Mouse (Mus musculus) small intestine, adult 2 months (tissue): ENCODE results near the gene Ptprs.

Source experiments
- CTCF ChIP-seq: fragments of 200-500 bp; IDR thresholded peaks from 2 replicates; pipeline ENCODE4 v1.5.1; 2012; ENCODE audit warnings: low read depth, mild to moderate bottlenecking, control low read depth, inconsistent platforms, low read length, moderate library complexity, mixed read lengths; ENCODE audit not compliant: insufficient replicate concordance, insufficient read length; ENCODE audit errors: extremely low read depth
- POLR2A ChIP-seq: fragments of 200-500 bp; IDR thresholded peaks from 2 replicates; pipeline ENCODE4 v1.6.1; 2012; ENCODE audit warnings: low read depth, mild to moderate bottlenecking, control low read depth, inconsistent platforms, low read length, moderate library complexity

DNA sequence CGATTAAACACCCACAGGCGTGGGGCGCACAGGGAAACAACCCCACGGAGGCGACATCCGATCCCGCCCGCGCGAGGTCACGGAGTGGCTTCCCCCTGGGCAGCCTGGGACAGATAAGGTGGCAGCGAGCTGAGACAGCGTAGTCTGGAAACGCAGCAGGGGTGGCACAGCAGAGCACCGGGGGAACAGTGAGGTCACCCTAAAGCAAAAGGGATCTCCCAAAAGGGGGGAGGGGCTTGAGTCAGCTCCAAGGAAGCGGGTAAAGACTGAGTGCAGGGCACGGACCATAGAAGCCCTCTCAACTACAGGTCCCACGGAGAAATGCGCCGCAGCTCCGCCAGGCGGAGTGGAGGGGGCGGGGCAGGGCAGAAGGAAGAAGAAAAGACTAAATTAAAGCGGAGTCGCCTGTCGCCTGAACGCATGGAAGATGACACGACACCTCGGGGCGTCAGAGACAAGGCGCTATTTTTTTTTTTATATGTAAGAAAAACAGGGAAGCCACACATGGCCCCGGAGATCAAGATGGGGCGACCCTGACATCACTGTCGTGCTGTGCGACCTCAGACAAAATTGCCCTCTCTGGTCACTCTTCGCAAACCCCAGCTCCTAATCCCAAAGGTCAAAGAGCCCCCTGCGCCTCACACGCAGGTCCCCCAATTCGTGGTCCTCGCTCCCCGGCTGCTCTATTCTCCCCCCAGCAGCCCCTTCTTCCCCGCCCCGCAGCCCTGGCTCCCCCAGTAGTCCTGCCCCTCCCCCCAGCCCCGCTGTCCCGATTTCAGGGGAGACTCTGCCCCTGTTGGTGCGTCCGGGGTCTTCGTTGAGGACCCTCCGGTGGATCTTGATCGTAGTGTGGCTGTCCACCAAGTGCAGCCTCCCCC, 3.3 kb downstream of the Ptprs start:
- TF ChIP-seq CTCF (peak; percentile 23; the same call in 1 of the 2 replicates), POLR2A (no peak)
